Mouse (Mus musculus): Measurements from ENCODE around the gene Map3k11. TPM values are rescaled to one million over a fixed set of nuclear protein-coding genes. Genes with fewer than 3 reads are reported as not detected.

The Map3k11 gene
- polyA plus RNA-seq, 1 experiment from 2014 or later, result 36.8 TPM

DNA sequence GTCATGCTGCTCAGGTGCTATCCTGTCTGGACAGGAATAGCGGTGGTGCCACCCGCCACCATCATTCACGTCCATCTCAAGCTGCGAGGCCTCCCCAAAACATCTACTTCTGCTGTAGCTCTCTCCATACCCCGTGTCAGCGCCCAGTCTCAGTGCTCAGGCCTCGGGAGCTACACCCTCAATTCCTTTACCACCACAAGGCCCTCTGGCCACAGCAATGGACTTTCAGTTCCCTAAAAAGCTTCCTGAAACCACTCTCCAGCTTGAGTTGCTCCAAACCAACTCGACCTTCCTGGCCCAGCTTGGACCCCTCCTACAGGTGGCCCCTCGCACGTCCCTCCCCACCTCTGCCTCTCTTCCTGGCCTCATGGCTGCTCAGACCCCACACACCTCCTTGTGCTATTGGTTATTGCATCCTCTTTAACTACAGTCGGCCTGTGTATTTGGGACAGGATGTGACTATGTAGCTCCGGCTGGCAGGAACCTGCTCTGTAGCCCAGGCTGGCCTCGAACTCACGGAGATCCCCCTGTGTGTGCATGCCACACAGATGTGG is 23.4 kb downstream of the Map3k11 start:
- 89% methylated on average over 14 of the region's 14 CpGs for WGBS
- Histone ChIP-seq H3K36me3 (ENCODE audit: insufficient read depth, low read length) (peaks cover 16% of the 10 kb centered on the region; the same call in 1 of the 2 replicates), H3K27me3 (replicated peaks; ENCODE audit: insufficient read depth, low read length) (no peaks in the 10 kb centered on the region), H3K4me3 (ENCODE audit: low read depth, low read length) (no peak overlapping the region), H3K9me3 (ENCODE audit: low read length) (no peaks in the 10 kb centered on the region), H3K9ac (replicated peaks; ENCODE audit: low read depth) (no peak overlapping the region), H3K27ac (ENCODE audit: low read length) (no peak overlapping the region), H3K4me1 (ENCODE audit: insufficient read depth, low read depth, low read length) (peaks cover 8% of the 10 kb centered on the region), H3K4me2 (replicated peaks; ENCODE audit: low read depth, low read length) (no peak overlapping the region)
- TF ChIP-seq EP300 (IDR thresholded peaks at IDR 0.05), result no peak
- no peak for TF ChIP-seq CTCF (IDR thresholded peaks at IDR 0.05)
- ATAC-seq (no peak), DNase-seq (ENCODE audit: low spot score) (no peak)

- no peak overlapping the region for H3K4me3 ChIP-seq (ENCODE audit: low read depth, low read length)
- no peak overlapping the region for H3K4me2 ChIP-seq (replicated peaks; ENCODE audit: low read depth, low read length)
- H3K9ac ChIP-seq (replicated peaks; ENCODE audit: low read depth), result no peak overlapping the region
- ATAC-seq (no peak), DNase-seq (ENCODE audit: low spot score) (no peak)
- peak overlapping the region; percentile 62 for H3K27ac ChIP-seq (ENCODE audit: low read length)
- no peaks in the 10 kb centered on the region for H3K27me3 ChIP-seq (replicated peaks; ENCODE audit: insufficient read depth, low read length)
- 56% methylated on average over 5 of the region's 5 CpGs for WGBS
- no peak for TF ChIP-seq EP300 (IDR thresholded peaks at IDR 0.05)
- TF ChIP-seq CTCF (IDR thresholded peaks at IDR 0.05), result no peak
- no peaks in the 10 kb centered on the region for H3K9me3 ChIP-seq (ENCODE audit: low read length)
- H3K36me3 ChIP-seq (ENCODE audit: insufficient read depth, low read length), result peaks cover 11% of the 10 kb centered on the region; the same call in 1 of the 2 replicates
- H3K4me1 ChIP-seq (ENCODE audit: insufficient read depth, low read depth, low read length), result peaks cover 8% of the 10 kb centered on the region
Observed at GRCm38 (mm10) chr19:5713255-5713654, 24.7 kb downstream of the Map3k11 start.

DNA sequence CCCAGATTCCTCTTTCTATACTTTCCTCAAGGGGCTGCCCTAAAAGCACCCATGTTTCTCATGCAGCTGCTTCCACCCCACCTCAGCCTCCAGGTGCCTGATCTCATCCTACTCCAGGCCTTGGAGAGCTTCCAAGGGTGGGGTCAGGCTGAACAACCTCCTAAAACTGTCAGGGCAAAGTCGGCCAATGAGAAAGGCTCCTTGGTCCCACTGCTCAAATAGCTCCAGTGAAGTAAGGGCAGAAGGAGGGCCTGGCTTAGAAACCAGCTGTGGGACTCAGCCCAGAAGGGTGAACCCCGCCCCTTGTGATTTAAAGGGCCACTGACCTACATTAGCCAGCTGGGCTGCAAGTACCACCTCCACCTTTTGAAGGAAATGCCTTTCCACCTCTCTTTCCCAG is 25.2 kb downstream of the Map3k11 start:
- H3K27me3 ChIP-seq (replicated peaks; ENCODE audit: insufficient read depth, low read length), result no peaks in the 10 kb centered on the region
- WGBS, result 8% methylated on average over 2 of the region's 2 CpGs
- H3K36me3 ChIP-seq (ENCODE audit: insufficient read depth, low read length), result peaks cover 7% of the 10 kb centered on the region; the same call in 1 of the 2 replicates
- DNase-seq (ENCODE audit: low spot score) (peak; percentile 96), ATAC-seq (peak; percentile 90)
- H3K9me3 ChIP-seq (ENCODE audit: low read length), result no peaks in the 10 kb centered on the region
- H3K4me1 ChIP-seq (ENCODE audit: insufficient read depth, low read depth, low read length), result peaks cover 8% of the 10 kb centered on the region
- no peak overlapping the region for H3K4me3 ChIP-seq (ENCODE audit: low read depth, low read length)
- no peak overlapping the region for H3K4me2 ChIP-seq (replicated peaks; ENCODE audit: low read depth, low read length)
- TF ChIP-seq EP300 (IDR thresholded peaks at IDR 0.05), result peak; percentile 50
- TF ChIP-seq CTCF (IDR thresholded peaks at IDR 0.05), result no peak
- no peak overlapping the region for H3K9ac ChIP-seq (replicated peaks; ENCODE audit: low read depth)
- peak overlapping the region; percentile 62 for H3K27ac ChIP-seq (ENCODE audit: low read length)

GRCm38 (mm10) chr19:5715793-5716688 is 27.5 kb downstream of the Map3k11 start:
- peak; percentile 83 for DNase-seq (ENCODE audit: low spot score)
- H3K4me3 ChIP-seq (ENCODE audit: low read depth, low read length), result no peak overlapping the region
- H3K9ac ChIP-seq (replicated peaks; ENCODE audit: low read depth), result no peak overlapping the region

GRCm38 (mm10) chr19:5716955-5717354 is 28.4 kb downstream of the Map3k11 start:
- Histone ChIP-seq H3K4me2 (replicated peaks; ENCODE audit: low read depth, low read length) (no peak overlapping the region), H3K4me3 (ENCODE audit: low read depth, low read length) (no peak overlapping the region), H3K27me3 (replicated peaks; ENCODE audit: insufficient read depth, low read length) (no peaks in the 10 kb centered on the region), H3K9me3 (ENCODE audit: low read length) (no peaks in the 10 kb centered on the region), H3K4me1 (ENCODE audit: insufficient read depth, low read depth, low read length) (peaks cover 8% of the 10 kb centered on the region), H3K9ac (replicated peaks; ENCODE audit: low read depth) (no peak overlapping the region), H3K36me3 (ENCODE audit: insufficient read depth, low read length) (peaks cover 20% of the 10 kb centered on the region; the same call in 1 of the 2 replicates), H3K27ac (ENCODE audit: low read length) (no peak overlapping the region)
- ATAC-seq (no peak), DNase-seq (ENCODE audit: low spot score) (no peak)
- TF ChIP-seq CTCF (IDR thresholded peaks at IDR 0.05) (no peak), EP300 (IDR thresholded peaks at IDR 0.05) (no peak)
- 52% methylated on average over 10 of the region's 10 CpGs for WGBS

More at GRCm38 (mm10) chr19:5715793-5716688, 27.5 kb downstream of the Map3k11 start:
- H3K4me2 ChIP-seq (replicated peaks; ENCODE audit: low read depth, low read length), result peak overlapping the region; percentile 3; the same call in 1 of the 2 replicates
- no peak overlapping the region for H3K27ac ChIP-seq (ENCODE audit: low read length)
- peaks cover 8% of the 10 kb centered on the region for H3K4me1 ChIP-seq (ENCODE audit: insufficient read depth, low read depth, low read length)
- peak; percentile 82 for ATAC-seq
- TF ChIP-seq CTCF (IDR thresholded peaks at IDR 0.05) (peak; percentile 63), EP300 (IDR thresholded peaks at IDR 0.05) (no peak)
- no peaks in the 10 kb centered on the region for H3K9me3 ChIP-seq (ENCODE audit: low read length)
- WGBS, result 35% methylated on average over 43 of the region's 43 CpGs
- peaks cover 16% of the 10 kb centered on the region; the same call in 1 of the 2 replicates for H3K36me3 ChIP-seq (ENCODE audit: insufficient read depth, low read length)
- H3K27me3 ChIP-seq (replicated peaks; ENCODE audit: insufficient read depth, low read length), result no peaks in the 10 kb centered on the region

GRCm38 (mm10) chr19:5721233-5721632 is 32.7 kb downstream of the Map3k11 start:
- ATAC-seq (no peak), DNase-seq (ENCODE audit: low spot score) (no peak)
- no peaks in the 10 kb centered on the region for H3K27me3 ChIP-seq (replicated peaks; ENCODE audit: insufficient read depth, low read length)
- peaks cover 20% of the 10 kb centered on the region; the same call in 1 of the 2 replicates for H3K36me3 ChIP-seq (ENCODE audit: insufficient read depth, low read length)
- no peaks in the 10 kb centered on the region for H3K9me3 ChIP-seq (ENCODE audit: low read length)
- peaks cover 15% of the 10 kb centered on the region for H3K4me1 ChIP-seq (ENCODE audit: insufficient read depth, low read depth, low read length)
- TF ChIP-seq CTCF (IDR thresholded peaks at IDR 0.05) (no peak), EP300 (IDR thresholded peaks at IDR 0.05) (no peak)
- no peak overlapping the region for H3K27ac ChIP-seq (ENCODE audit: low read length)
- H3K4me3 ChIP-seq (ENCODE audit: low read depth, low read length), result no peak overlapping the region
- WGBS, result 85% methylated on average over 6 of the region's 6 CpGs
- no peak overlapping the region for H3K4me2 ChIP-seq (replicated peaks; ENCODE audit: low read depth, low read length)
- H3K9ac ChIP-seq (replicated peaks; ENCODE audit: low read depth), result no peak overlapping the region

Measured in lung, postnatal 0 days (tissue).